Mouse (Mus musculus): Measurements from ENCODE around the gene Cdk8.

GRCm38 (mm10) chr5:146299520-146299870 is 68.5 kb downstream of the Cdk8 start:
- TF ChIP-seq POLR2A (IDR thresholded peaks at IDR 0.05; ENCODE audit: low read depth, low read length) (no peak), CTCF (IDR thresholded peaks at IDR 0.05; ENCODE audit: extremely low read depth, insufficient read depth, insufficient read length, insufficient replicate concordance) (no peak)

Data from spleen, adult 2 months (tissue).